Mouse (Mus musculus): Measurements from ENCODE around the gene Evx2.

DNA sequence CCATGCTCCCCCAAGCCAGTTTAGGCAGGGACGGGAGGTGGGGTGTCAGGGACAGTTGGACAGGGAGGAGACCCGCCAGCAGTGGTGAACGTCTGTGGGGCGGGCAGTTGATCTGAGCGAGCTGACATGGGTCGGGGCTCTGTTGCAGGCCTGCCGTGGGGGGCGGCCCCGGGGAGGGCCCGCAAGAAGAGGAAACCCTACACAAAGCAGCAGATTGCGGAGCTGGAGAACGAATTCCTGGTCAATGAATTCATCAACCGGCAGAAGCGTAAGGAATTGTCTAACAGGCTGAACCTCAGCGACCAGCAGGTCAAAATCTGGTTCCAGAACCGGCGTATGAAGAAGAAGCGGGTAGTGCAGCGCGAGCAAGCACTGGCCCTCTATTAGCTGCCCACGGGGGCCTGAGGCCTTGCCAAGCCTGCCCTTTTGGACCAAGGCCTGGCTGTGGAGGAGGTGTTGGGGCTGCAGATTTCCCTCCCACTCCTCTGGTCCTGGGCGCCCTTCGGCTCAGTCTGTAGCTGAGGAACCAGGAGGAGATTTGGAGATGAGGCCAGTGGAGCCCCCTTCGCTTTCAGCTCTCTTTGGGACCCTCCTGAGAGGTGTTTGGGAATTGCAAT is 16.4 kb upstream of the Evx2 start:
- TF ChIP-seq CTCF (IDR thresholded peaks at IDR 0.05; ENCODE audit: low read depth) (no peak), EP300 (optimal IDR thresholded peaks at IDR 0.05) (no peak)
